Mouse (Mus musculus) erythroid progenitor cell, adult 5-6 weeks (primary cell): ENCODE measurements around the gene Clns1a. TPM values are rescaled to one million over a fixed set of nuclear protein-coding genes. Genes with fewer than 3 reads are reported as not detected.

Source experiments
- ATAC-seq: replicated peaks from 2 replicates; pipeline ENCODE4 v1.8.0; 2016; ENCODE audit warnings: moderate number of reproducible peaks, mild to moderate bottlenecking, moderate TSS enrichment, inconsistent platforms; ENCODE audit not compliant: poor library complexity, low FRiP score, severe bottlenecking
- total RNA-seq, 2 experiments: library from RNA; stranded (forward) in 1 of 2; stranded (reverse) in 1 of 2; fragments of 150-400 nt in 1 of 2; fragments of 186-747, 209-891 nt in 1 of 2; gene quantifications; 2 replicates each; pipeline versions ENCODE4 v1.2.3 to v1.2.4; 2015 to 2017; ENCODE audit warnings: low replicate concordance in 2 of 2

Clns1a gene
- total RNA-seq (2015; ENCODE audit: low replicate concordance) (23.4 and 30.2 TPM in 2 replicates), total RNA-seq (2017; ENCODE audit: low replicate concordance) (12.5 and 18.4 TPM in 2 replicates)

GRCm38 (mm10) chr7:97696506-97697254, at the start of gene Clns1a:
Gene Clns1a, plus strand, starts transcription at chr7:97696634.
- peak; percentile 98 for ATAC-seq

- ATAC-seq = no peak
Measured at GRCm38 (mm10) chr7:97647656-97648055, 48.8 kb upstream of the Clns1a start.

- ATAC-seq = no peak
Measured at GRCm38 (mm10) chr7:97650729-97651128, 45.7 kb upstream of the Clns1a start.

GRCm38 (mm10) chr7:97656144-97656543, 40.3 kb upstream of the Clns1a start:
- no peak for ATAC-seq

GRCm38 (mm10) chr7:97661634-97662033, 34.8 kb upstream of the Clns1a start:
- ATAC-seq = no peak

- no peak for ATAC-seq
Measured at GRCm38 (mm10) chr7:97679239-97679638, 17.2 kb upstream of the Clns1a start.

GRCm38 (mm10) chr7:97687831-97688230, 8.6 kb upstream of the Clns1a start:
- no peak for ATAC-seq

GRCm38 (mm10) chr7:97695441-97695840, 993 bp upstream of the Clns1a start:
- no peak for ATAC-seq

- 0 out of 2 replicates have a peak, but pooled peaks have one; percentile 11 for ATAC-seq
Measured at GRCm38 (mm10) chr7:97696133-97696505, 315 bp upstream of the Clns1a start.

- no peak for ATAC-seq
Measured at GRCm38 (mm10) chr7:97700173-97700572, 3.7 kb downstream of the Clns1a start.

- ATAC-seq = no peak
Measured at GRCm38 (mm10) chr7:97701106-97701505, 4.7 kb downstream of the Clns1a start.

- ATAC-seq = no peak
Measured at GRCm38 (mm10) chr7:97707123-97707522, 10.7 kb downstream of the Clns1a start.

- no peak for ATAC-seq
Measured at GRCm38 (mm10) chr7:97707809-97708208, 11.4 kb downstream of the Clns1a start.

GRCm38 (mm10) chr7:97709204-97709603, 12.8 kb downstream of the Clns1a start:
- no peak for ATAC-seq

GRCm38 (mm10) chr7:97714651-97715050, 18.2 kb downstream of the Clns1a start:
- no peak for ATAC-seq

GRCm38 (mm10) chr7:97717326-97717725, 20.9 kb downstream of the Clns1a start:
- ATAC-seq = no peak

- no peak for ATAC-seq
Measured at GRCm38 (mm10) chr7:97719078-97719477, 22.6 kb downstream of the Clns1a start.

- no peak for ATAC-seq
Measured at GRCm38 (mm10) chr7:97720109-97720508, 23.7 kb downstream of the Clns1a start.

GRCm38 (mm10) chr7:97722278-97722918, 26.0 kb downstream of the Clns1a start:
- no peak for ATAC-seq

GRCm38 (mm10) chr7:97723646-97724538, 27.5 kb downstream of the Clns1a start:
- ATAC-seq = no peak
